Mouse (Mus musculus): ENCODE measurements around the gene Ndufs6. TPM values are rescaled to one million over a fixed set of nuclear protein-coding genes. Genes with fewer than 3 reads are reported as not detected.

The Ndufs6 gene
- total RNA-seq, 1 experiment from 2014 or later = 214 TPM

DNA sequence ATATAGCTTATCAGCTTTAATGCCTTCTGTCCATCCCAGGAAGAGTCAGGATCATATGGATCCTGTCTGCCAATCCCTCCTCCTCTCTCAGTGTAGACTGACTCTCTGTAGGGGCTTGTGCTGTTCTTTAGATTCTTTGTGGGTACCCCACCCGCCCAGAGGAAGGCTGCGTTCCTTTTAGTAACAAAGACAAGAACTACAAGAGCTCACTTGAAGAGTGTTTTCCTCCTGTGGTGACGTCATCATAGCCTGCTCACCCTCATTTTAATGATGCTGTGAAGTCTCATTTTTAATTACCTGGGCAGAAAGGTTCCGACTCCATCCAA lies 22.3 kb downstream of the Ndufs6 start:
- no peak for DNase-seq

- DNase-seq = no peak
Observed at GRCm38 (mm10) chr13:73305398-73306084, 22.8 kb downstream of the Ndufs6 start.

DNA sequence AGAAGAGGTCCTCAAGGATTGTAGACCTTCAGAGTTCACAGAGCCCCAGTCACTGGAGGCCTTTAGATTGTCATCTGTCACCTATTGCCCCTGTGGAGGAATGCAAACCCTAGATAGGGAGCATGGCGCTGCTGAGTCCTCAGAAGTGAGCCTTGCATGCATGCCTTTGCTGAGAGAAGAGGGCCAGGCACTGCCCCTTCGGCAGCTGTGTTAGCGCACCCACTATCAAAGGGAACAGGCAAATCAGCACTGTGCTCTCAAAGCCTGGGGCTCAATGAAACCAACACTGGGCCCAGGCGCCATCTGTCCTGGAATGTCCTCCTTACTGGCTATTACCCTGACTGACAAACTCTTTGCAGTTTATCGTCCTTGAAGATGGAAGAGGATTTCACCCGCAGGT lies 23.6 kb downstream of the Ndufs6 start:
- DNase-seq = no peak

GRCm38 (mm10) chr13:73299322-73299721 lies 29.0 kb downstream of the Ndufs6 start:
- DNase-seq = no peak

GRCm38 (mm10) chr13:73298717-73299116 lies 29.6 kb downstream of the Ndufs6 start:
- no peak for DNase-seq

GRCm38 (mm10) chr13:73291102-73291501 lies 37.2 kb downstream of the Ndufs6 start:
- no peak for DNase-seq

DNA sequence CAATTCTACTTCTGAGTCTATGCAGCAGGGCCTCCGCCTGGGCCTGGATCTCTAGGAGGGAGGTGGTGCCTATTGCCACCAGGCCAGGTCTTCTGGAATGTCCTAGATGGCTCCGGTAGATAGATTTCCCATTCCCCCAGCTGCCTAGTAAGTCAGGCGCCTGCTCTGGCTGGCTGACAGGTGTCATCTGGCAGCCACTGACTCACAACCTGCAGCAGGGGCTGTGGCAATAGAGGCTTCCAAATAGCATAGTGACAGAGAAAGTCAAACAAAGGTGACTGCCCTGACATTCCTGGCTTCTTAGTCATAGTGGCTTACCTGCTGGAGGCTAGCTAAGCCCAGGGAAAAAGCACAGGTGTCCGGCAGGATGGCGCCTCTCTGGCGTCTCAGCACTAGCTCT lies 38.1 kb downstream of the Ndufs6 start:
- no peak for DNase-seq

GRCm38 (mm10) chr13:73283534-73283933 lies 44.8 kb downstream of the Ndufs6 start:
- DNase-seq = no peak

DNA sequence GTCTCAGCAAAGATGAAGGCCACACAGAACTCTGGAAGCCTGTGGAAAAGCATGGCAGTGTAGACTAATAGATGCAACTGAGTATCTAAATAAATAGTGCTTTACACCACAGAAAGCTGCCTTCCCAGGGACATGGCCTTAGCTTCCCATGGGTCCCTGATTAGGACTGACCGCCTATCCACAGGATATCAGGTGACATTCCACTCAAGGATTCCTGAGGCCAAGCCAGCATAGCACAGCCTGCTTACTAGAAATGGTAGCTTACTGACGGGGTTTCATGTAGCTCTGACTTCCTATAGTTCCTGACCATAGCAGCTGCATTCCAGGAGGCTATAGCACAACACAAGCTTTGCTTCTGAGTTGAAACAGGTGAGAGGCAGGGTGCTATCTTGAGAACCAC lies 45.9 kb downstream of the Ndufs6 start:
- DNase-seq = no peak

DNA sequence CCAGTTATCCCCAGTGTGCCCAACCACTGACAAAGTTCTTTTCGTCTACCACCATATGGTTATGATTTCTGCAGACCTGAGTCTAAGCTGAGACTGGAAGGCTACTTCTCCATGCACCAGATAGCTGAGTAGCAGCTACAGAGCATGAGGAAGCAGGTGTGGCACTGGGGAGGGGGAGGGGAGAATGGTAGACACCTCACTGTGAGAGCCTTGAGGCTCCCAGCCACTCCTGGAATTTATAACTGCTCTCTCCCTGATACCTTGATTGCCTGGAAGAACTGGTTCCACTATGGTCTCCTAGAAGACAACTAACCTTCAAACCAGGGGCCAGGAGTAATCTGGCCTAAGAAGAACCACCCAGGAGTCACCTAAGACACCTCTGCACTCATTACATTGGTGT lies 49.1 kb downstream of the Ndufs6 start:
- DNase-seq = no peak

DNA sequence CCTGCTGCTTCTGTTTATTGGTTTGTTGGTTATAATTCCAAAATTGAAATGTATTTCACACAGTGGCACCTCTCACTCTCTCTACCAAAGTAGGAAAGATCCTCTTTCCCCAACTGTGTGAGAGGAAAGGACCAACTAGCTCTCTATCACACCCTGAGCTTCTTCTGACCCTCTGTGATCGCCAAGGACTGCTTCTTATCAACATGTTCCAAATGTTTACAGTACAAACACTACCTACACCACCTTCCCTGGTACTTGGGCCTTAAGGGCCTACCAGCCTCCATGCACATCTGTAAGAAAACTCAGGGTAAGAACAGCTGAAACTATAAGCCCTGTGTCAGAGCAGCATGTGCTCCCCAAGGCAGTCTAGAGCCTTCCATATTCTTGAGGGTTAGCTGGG lies 50.5 kb downstream of the Ndufs6 start:
- DNase-seq = no peak

GRCm38 (mm10) chr13:73277361-73277760 lies 51.0 kb downstream of the Ndufs6 start:
- DNase-seq = no peak

DNA sequence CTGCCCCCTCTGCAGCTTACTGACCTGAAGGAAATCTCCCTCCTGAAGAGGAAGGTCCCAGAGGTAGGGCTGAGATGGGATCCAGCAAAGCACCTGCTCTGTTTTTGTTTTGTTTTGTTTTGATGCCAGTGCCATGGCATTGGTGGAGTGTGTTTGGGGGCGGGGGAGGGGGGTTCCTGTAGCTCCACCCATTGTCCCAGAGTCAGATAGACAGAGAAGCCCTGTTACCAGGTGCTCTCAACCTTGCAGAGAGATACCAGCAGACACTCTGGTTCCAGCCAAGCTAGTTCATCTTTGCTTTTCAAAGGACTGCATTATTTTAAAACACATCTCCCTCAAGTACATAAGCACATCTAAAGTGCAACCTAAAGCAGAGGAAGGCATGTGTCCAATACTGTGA lies 54.8 kb downstream of the Ndufs6 start:
- DNase-seq = no peak

GRCm38 (mm10) chr13:73272794-73273282 lies 55.5 kb downstream of the Ndufs6 start:
- DNase-seq = no peak

DNA sequence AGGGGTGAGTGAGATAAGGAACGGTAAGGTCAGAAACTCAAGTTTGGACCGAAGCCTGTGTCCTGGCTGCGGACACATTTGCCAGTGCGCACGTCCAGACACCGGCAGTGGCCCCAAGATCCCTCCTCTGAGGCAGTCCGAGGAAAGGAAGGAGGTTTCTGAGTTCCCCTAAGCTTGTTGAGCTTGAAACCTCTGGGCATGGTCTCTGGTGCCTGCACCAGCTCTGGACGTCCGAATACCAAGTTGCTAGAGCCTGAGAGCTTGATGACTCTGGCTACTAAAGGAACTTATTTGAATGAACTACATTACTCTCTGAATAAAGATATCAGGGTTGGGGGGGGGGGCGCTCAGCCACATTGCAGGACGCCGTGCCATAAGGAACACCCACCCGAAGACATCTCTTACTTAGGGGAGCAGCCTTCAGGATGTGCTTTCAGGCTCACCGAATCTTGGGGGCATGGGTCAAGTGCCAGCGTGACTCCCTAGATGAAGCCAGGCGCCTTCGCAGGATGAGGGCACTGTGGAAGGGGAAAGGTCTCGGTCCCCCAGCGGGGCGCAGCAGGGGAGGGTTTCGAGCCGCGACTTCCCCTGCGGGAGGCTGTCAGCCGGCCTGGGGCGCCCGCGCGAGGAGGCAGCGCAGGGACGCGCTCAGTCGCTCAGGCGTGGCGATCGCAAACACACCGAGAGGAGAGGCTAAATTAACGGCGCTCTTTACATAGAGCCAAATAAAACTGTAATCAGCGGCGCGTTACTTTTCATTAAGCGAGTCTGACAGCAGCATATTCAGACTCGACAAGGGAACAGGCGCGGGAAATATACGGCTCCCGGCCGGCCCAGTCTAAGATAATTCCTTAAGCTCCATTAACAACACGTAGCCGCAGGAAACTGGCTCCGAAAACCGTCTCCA lies 56.8 kb downstream of the Ndufs6 start:
- no peak for DNase-seq

DNA sequence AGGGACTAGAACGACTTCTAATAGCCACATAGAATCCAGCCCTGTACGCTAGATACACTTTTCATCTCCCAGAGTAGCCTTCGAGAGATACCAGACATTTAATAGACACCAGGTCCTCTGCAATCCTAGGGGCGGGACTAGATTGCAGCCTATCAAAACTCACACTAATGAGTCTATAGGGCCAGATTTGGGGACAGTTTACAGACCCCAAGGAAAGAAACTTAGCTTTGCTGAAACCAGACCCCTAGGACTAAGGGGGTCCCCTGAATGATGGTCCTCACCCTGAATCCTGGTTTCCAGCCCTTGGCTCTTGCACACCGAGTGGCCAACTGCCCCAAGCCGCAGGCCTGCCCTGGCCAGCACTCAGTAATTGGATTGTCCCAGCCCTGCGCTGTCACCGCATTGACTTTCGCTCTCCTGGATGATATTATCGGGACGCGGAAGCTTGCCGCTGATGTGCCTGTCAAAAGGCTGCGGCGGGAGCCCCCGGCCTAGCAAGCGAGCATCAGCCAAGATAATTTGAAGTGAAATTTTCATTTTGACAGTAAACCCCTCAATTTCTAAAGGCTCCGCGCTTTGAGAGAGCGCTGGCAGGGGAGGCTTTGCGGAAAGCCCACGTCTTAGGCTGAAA lies 57.8 kb downstream of the Ndufs6 start:
- no peak for DNase-seq

DNA sequence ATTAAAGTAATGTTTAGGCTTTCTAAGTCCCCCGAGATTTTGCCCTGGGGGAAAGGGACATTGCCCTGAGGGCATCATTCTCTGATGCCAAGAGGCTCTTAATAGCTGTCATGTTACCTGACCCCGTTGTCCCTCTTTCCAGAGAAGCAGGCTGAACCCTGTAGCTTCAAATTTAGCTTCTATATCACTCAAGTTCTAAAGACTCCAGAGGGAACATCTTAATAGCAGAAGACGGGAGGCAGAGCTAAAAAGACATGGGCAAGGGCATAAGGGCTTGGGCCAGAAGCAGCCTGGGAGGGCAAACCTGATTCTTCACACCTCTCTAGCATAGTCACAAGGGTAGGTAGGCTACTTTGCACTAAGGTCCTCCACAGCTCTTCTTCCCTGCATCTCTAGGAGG lies 58.5 kb downstream of the Ndufs6 start:
- no peak for DNase-seq

Other genes with a start within 250 kb of the Ndufs6 start
- gene Irx4, start 68.1 kb downstream of the Ndufs6 start, total RNA-seq (2021) = not detected in 2 replicates
- gene Mrpl36, start within 50 bp of the Ndufs6 start, total RNA-seq (2021) = 70.5 and 72.8 TPM in 2 replicates
- 12.7 and 20.9 TPM in 2 replicates for gene Lpcat1, start 138.7 kb upstream of the Ndufs6 start, total RNA-seq (2021)
- 0.12 TPM in 1 of 2 replicates, not detected in the other for gene Slc6a3, start 208.2 kb upstream of the Ndufs6 start, total RNA-seq (2021)